Mouse (Mus musculus): ENCODE measurements around the gene Gm5142.

Gene Gm5142

GRCm38 (mm10) chr14:59178649-59179048, at the start of gene Gm5142:
Gene Gm5142 (minus strand): TSS chr14:59178749.
- DNase-seq (ENCODE audit: low spot score): no peak

- DNase-seq (ENCODE audit: low spot score): no peak
Measured at GRCm38 (mm10) chr14:59226240-59226639, 47.7 kb upstream of the Gm5142 start.

GRCm38 (mm10) chr14:59219241-59219640, 40.7 kb upstream of the Gm5142 start:
- DNase-seq (ENCODE audit: low spot score): no peak

GRCm38 (mm10) chr14:59209816-59210215, 31.3 kb upstream of the Gm5142 start:
- DNase-seq (ENCODE audit: low spot score): no peak

GRCm38 (mm10) chr14:59209003-59209402, 30.5 kb upstream of the Gm5142 start:
- DNase-seq (ENCODE audit: low spot score): no peak

- DNase-seq (ENCODE audit: low spot score): no peak
Measured at GRCm38 (mm10) chr14:59205976-59206583, 27.5 kb upstream of the Gm5142 start.

- no peak for DNase-seq (ENCODE audit: low spot score)
Measured at GRCm38 (mm10) chr14:59205461-59205860, 26.9 kb upstream of the Gm5142 start.

GRCm38 (mm10) chr14:59201604-59202215, 23.2 kb upstream of the Gm5142 start:
- DNase-seq (ENCODE audit: low spot score): no peak

GRCm38 (mm10) chr14:59200711-59201603, 22.4 kb upstream of the Gm5142 start, which contains the start of gene Rcbtb1:
Gene Rcbtb1 (plus strand): TSS chr14:59201209.
- DNase-seq (ENCODE audit: low spot score): peak; percentile 93

- no peak for DNase-seq (ENCODE audit: low spot score)
Measured at GRCm38 (mm10) chr14:59186121-59186520, 7.6 kb upstream of the Gm5142 start.

- DNase-seq (ENCODE audit: low spot score): no peak
Measured at GRCm38 (mm10) chr14:59185514-59185913, 7.0 kb upstream of the Gm5142 start.

GRCm38 (mm10) chr14:59182732-59183131, 4.2 kb upstream of the Gm5142 start:
- no peak for DNase-seq (ENCODE audit: low spot score)

- no peak for DNase-seq (ENCODE audit: low spot score)
Measured at GRCm38 (mm10) chr14:59157016-59157698, 21.4 kb downstream of the Gm5142 start.

- DNase-seq (ENCODE audit: low spot score): no peak
Measured at GRCm38 (mm10) chr14:59155589-59155988, 23.0 kb downstream of the Gm5142 start.

- no peak for DNase-seq (ENCODE audit: low spot score)
Measured at GRCm38 (mm10) chr14:59142793-59143192, 35.8 kb downstream of the Gm5142 start, which contains the start of gene 1700129C05Rik. Gene 1700129C05Rik (minus strand): TSS chr14:59142893.

- no peak for DNase-seq (ENCODE audit: low spot score)
Measured at GRCm38 (mm10) chr14:59114281-59114680, 64.3 kb downstream of the Gm5142 start.

All from testis, postnatal 10 days (tissue).